Mouse (Mus musculus): ENCODE measurements around the gene Gm29609. TPM values are rescaled to one million over a fixed set of nuclear protein-coding genes. Genes with fewer than 3 reads are reported as not detected.
A peak's percentile ranks its signal among the peaks of the same experiment; 100 is the strongest.
"Not testable (repeated sequence)": the region's sequence is repeated elsewhere in the genome, so short reads cannot be mapped to it uniquely, and the experiment has no call there.

The Gm29609 gene
- 3.0 and 4.0 TPM in 2 replicates for polyA plus RNA-seq (2012; rRNA removed)

GRCm38 (mm10) chr5:31179766-31180630, at the start of gene Gm29609, which contains the start of gene Gtf3c2:
Gene Gm29609 (minus strand): TSS chr5:31179911.
Gene Gtf3c2 (minus strand): TSS chr5:31180144.
- peak; percentile 96 to 99 for DNase-seq (ENCODE audit: extremely low spot score in 1 of 2, low spot score in 1 of 2)

- no peak for DNase-seq (ENCODE audit: extremely low spot score in 1 of 2, low spot score in 1 of 2)
Observed at GRCm38 (mm10) chr5:31226641-31227040, 46.9 kb upstream of the Gm29609 start.

- DNase-seq (ENCODE audit: extremely low spot score in 1 of 2, low spot score in 1 of 2) = no peak
Observed at GRCm38 (mm10) chr5:31222696-31223095, 43.0 kb upstream of the Gm29609 start.

GRCm38 (mm10) chr5:31221304-31221945, 41.7 kb upstream of the Gm29609 start:
- no peak for DNase-seq (ENCODE audit: extremely low spot score in 1 of 2, low spot score in 1 of 2)

GRCm38 (mm10) chr5:31220448-31221303, 41.0 kb upstream of the Gm29609 start, which contains the start of gene Ppm1g:
Gene Ppm1g (minus strand): TSS chr5:31220687.
- peak; percentile 87 to 96 for DNase-seq (ENCODE audit: extremely low spot score in 1 of 2, low spot score in 1 of 2)

- DNase-seq (ENCODE audit: extremely low spot score in 1 of 2, low spot score in 1 of 2) = peak in 1 of 2 experiments; percentile 50
Observed at GRCm38 (mm10) chr5:31219911-31220447, 40.3 kb upstream of the Gm29609 start.

- DNase-seq (ENCODE audit: extremely low spot score in 1 of 2, low spot score in 1 of 2) = no peak
Observed at GRCm38 (mm10) chr5:31219474-31219873, 39.8 kb upstream of the Gm29609 start.

- no peak for DNase-seq (ENCODE audit: extremely low spot score in 1 of 2, low spot score in 1 of 2)
Observed at GRCm38 (mm10) chr5:31219070-31219469, 39.4 kb upstream of the Gm29609 start.

- no peak for DNase-seq (ENCODE audit: extremely low spot score in 1 of 2, low spot score in 1 of 2)
Observed at GRCm38 (mm10) chr5:31218294-31218693, 38.6 kb upstream of the Gm29609 start.

- not testable (repeated sequence) for DNase-seq (ENCODE audit: extremely low spot score in 1 of 2, low spot score in 1 of 2)
Observed at GRCm38 (mm10) chr5:31216554-31216953, 36.8 kb upstream of the Gm29609 start.

GRCm38 (mm10) chr5:31204421-31204820, 24.7 kb upstream of the Gm29609 start:
- no peak for DNase-seq (ENCODE audit: extremely low spot score in 1 of 2, low spot score in 1 of 2)

- DNase-seq (ENCODE audit: extremely low spot score in 1 of 2, low spot score in 1 of 2) = no peak
Observed at GRCm38 (mm10) chr5:31203866-31204265, 24.2 kb upstream of the Gm29609 start.

- no peak for DNase-seq (ENCODE audit: extremely low spot score in 1 of 2, low spot score in 1 of 2)
Observed at GRCm38 (mm10) chr5:31202933-31203332, 23.2 kb upstream of the Gm29609 start.

- DNase-seq (ENCODE audit: extremely low spot score in 1 of 2, low spot score in 1 of 2) = peak; percentile 98 to 99
Observed at GRCm38 (mm10) chr5:31201742-31202590, 22.3 kb upstream of the Gm29609 start, which contains the start of gene Zfp513. Gene Zfp513 (minus strand): TSS chr5:31202303.

GRCm38 (mm10) chr5:31201042-31201741, 21.5 kb upstream of the Gm29609 start:
- no peak for DNase-seq (ENCODE audit: extremely low spot score in 1 of 2, low spot score in 1 of 2)

- no peak for DNase-seq (ENCODE audit: extremely low spot score in 1 of 2, low spot score in 1 of 2)
Observed at GRCm38 (mm10) chr5:31200327-31200768, 20.6 kb upstream of the Gm29609 start.

- no peak for DNase-seq (ENCODE audit: extremely low spot score in 1 of 2, low spot score in 1 of 2)
Observed at GRCm38 (mm10) chr5:31199893-31200292, 20.2 kb upstream of the Gm29609 start.

- no peak for DNase-seq (ENCODE audit: extremely low spot score in 1 of 2, low spot score in 1 of 2)
Observed at GRCm38 (mm10) chr5:31199321-31199892, 19.7 kb upstream of the Gm29609 start.

Measured in frontal cortex, adult 2 months (tissue).